Mouse (Mus musculus): Measurements from ENCODE around the gene Hmox2. TPM values are rescaled to one million over a fixed set of nuclear protein-coding genes. Genes with fewer than 3 reads are reported as not detected.
"Not testable (repeated sequence)": the region's sequence is repeated elsewhere in the genome, so short reads cannot be mapped to it uniquely, and the experiment has no call there.

The Hmox2 gene
- polyA plus RNA-seq, 1 experiment from 2014 or later, result 102 TPM

DNA sequence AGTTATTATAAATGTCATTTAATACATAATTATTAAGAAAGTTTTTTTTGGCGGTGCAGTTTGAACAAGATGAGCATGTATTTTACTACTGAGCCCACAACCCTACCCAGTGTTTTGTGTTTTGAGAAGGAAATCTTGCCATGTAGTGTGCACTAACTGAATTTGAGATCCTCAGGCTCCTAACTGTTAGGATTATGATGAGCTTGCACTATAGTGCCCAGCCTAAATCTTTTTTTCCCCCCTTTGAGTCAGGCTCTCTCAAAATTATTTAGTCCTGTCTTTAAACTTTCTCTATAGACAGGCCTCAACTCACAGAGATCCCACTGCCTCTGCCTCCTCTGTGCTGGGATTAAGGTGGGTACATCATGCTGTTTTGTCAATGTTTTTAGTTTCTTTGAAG lies 1.4 kb downstream of the Hmox2 start:
- Histone ChIP-seq H3K9ac (0 out of 2 replicates have a peak overlapping the region, but pooled peaks have one; percentile 79), H3K27me3 (no peaks in the 10 kb centered on the region), H3K27ac (no peak overlapping the region), H3K4me2 (replicated peaks) (peak overlapping the region; percentile 85), H3K9me3 (no peaks in the 10 kb centered on the region), H3K4me1 (peaks cover 12% of the 10 kb centered on the region), H3K36me3 (no peaks in the 10 kb centered on the region), H3K4me3 (no peak overlapping the region)
- WGBS, result 98% methylated on average over 1 of the region's 1 CpGs
- no peak for ATAC-seq (ENCODE audit: insufficient number of reproducible peaks, insufficient read depth, low FRiP score, low TSS enrichment)

DNA sequence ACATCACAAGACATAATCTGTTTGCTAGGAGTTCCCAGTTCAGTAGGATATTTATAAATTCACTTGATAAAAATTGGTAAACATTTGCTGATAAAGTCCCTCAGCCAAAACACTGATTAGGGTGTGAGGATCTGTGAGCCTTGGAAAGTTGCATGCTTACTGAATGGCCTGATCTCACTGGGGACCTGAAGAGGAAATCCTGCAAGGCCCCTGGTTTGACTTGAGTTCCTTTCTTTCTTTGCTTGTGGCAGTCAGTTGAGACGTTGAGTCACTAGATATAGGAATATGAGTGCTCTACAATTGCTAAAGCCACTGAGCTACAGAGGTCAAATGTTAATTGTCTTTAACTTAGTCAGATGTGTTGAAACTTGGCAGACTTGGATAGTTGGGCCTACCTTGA lies 1.8 kb downstream of the Hmox2 start:
- peak overlapping the region; percentile 85; the same call in 1 of the 2 replicates for H3K4me2 ChIP-seq (replicated peaks)
- H3K4me3 ChIP-seq, result no peak overlapping the region
- no peaks in the 10 kb centered on the region for H3K36me3 ChIP-seq
- WGBS, result 46% methylated on average over 1 of the region's 1 CpGs
- no peak overlapping the region for H3K27ac ChIP-seq
- peaks cover 12% of the 10 kb centered on the region for H3K4me1 ChIP-seq
- no peaks in the 10 kb centered on the region for H3K9me3 ChIP-seq
- H3K9ac ChIP-seq, result no peak overlapping the region
- ATAC-seq (ENCODE audit: insufficient number of reproducible peaks, insufficient read depth, low FRiP score, low TSS enrichment), result no peak
- H3K27me3 ChIP-seq, result no peaks in the 10 kb centered on the region

DNA sequence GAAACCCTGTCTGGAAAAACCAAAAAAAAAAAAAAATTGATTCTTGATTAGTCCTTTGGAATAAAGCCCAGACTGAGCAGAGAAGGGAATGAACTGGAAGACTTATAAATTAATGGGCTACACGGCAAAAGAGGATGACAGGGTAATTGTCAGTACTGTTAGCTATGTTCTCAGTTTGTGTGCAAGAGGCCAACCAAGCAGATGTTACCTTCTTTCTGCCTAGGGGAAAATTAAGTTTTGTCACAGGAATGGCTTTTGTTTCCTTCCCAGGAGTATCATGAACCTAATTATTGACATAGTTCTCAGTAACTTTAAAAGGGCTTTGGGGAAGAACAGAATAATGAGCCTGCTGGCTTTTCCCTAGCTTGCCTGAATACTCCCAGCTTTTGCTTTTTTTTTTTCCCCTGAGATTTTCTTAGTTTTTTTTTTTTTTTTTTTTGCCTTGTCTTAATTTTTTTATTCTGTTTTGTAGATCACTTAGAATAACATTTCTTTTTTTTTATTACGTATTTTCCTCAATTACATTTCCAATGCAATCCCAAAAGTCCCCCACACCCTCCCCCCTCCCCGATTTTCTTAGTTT lies 4.7 kb downstream of the Hmox2 start:
- 81% methylated on average over 3 of the region's 3 CpGs for WGBS
- no peak overlapping the region for H3K4me3 ChIP-seq
- peaks cover 12% of the 10 kb centered on the region for H3K4me1 ChIP-seq
- H3K9me3 ChIP-seq, result no peaks in the 10 kb centered on the region
- no peaks in the 10 kb centered on the region for H3K36me3 ChIP-seq
- no peak overlapping the region for H3K27ac ChIP-seq
- H3K27me3 ChIP-seq, result no peaks in the 10 kb centered on the region
- no peak for ATAC-seq (ENCODE audit: insufficient number of reproducible peaks, insufficient read depth, low FRiP score, low TSS enrichment)
- no peak overlapping the region for H3K9ac ChIP-seq
- no peak overlapping the region for H3K4me2 ChIP-seq (replicated peaks)

DNA sequence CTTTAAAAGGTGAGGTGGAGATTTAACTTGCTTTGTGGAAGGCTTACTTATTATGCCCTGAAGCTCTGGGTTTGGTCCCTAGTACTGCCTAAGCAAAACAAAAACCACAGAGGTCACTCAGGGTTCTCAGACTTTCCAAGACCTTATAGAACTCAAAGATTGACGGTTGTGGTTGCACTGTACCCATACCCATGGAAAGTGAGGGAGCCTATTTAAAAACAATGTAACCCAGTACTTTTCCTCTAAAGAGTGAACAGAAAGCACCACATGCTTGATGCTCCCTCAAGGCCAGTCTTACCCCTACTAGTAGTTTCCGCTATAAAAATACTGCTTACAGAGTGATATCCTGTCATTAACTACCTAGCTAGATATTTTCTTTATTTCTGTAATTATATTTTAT lies 10.1 kb downstream of the Hmox2 start:
- WGBS, result 80% methylated on average over 2 of the region's 2 CpGs
- Histone ChIP-seq H3K9me3 (no peaks in the 10 kb centered on the region), H3K9ac (no peak overlapping the region), H3K4me2 (replicated peaks) (no peak overlapping the region), H3K4me1 (no peaks in the 10 kb centered on the region), H3K27ac (no peak overlapping the region), H3K4me3 (no peak overlapping the region), H3K36me3 (no peaks in the 10 kb centered on the region), H3K27me3 (no peaks in the 10 kb centered on the region)
- ATAC-seq (ENCODE audit: insufficient number of reproducible peaks, insufficient read depth, low FRiP score, low TSS enrichment), result no peak

DNA sequence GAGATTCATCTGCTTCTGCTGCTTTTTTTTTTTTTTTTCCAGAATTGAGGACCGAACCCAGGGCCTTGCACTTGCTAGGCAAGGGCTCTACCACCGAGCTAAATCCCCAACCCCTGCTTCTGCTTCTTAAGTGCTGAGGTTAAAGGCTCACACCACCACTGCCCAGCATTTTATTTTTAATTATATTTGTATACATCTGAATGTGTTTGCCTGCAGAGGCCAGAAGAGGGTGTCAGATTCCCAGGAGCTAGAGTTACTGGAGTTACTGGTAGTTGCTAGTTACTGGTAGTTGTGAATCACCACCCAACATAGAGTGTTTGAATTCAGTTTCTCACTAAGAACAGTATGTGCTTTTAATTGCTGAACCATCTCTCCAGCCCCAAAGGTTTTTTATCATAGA lies 13.8 kb downstream of the Hmox2 start:
- no peak overlapping the region for H3K27ac ChIP-seq
- H3K4me3 ChIP-seq, result no peak overlapping the region
- no peak overlapping the region for H3K4me2 ChIP-seq (replicated peaks)
- ATAC-seq (ENCODE audit: insufficient number of reproducible peaks, insufficient read depth, low FRiP score, low TSS enrichment), result no peak
- H3K9ac ChIP-seq, result no peak overlapping the region
- no peaks in the 10 kb centered on the region for H3K27me3 ChIP-seq
- no peaks in the 10 kb centered on the region for H3K4me1 ChIP-seq
- H3K9me3 ChIP-seq, result peaks cover 9% of the 10 kb centered on the region; the same call in 1 of the 2 replicates
- H3K36me3 ChIP-seq, result no peaks in the 10 kb centered on the region; the same call in 1 of the 2 replicates
- 90% methylated on average over 2 of the region's 2 CpGs for WGBS

DNA sequence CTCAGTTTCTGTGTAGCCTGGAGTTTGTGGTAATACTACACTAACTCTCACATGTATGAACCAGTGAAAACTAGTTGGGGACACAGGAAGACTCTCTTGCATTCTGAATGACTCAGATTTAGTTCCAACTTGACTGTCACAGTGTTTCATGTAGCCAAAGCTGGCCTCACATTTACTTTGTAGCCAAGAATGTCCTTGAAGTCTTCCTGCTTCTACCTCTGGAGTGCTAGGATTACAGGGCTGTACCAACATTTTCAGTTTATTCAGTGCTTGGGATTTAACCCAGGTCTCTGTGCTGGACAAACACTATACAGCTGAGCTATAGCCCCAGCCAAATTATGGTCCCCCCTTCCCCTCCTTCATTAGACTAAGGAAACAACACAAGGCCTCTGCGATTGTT lies 16.0 kb downstream of the Hmox2 start:
- WGBS, result 100% methylated on average over 1 of the region's 1 CpGs
- ATAC-seq (ENCODE audit: insufficient number of reproducible peaks, insufficient read depth, low FRiP score, low TSS enrichment), result no peak

DNA sequence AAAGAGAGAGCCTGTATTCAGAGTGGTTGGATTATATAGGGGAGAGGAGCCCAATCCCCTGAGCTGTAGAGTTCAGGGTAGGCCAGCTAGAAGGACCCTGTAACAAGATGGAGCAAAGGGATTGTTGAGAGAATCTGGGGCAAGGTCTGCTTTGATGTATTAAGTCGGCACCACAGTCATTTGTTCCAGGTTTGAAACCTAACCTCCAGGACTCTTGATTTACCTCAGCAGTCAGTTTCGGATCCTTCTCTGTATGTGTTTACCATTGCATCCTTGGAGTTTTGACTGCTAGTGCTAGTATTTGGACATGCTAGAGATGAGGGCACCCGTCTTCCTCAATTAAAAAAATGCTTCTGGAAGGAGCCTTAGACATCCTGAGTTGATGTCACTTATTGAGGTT lies 26.0 kb downstream of the Hmox2 start:
- Histone ChIP-seq H3K9me3 (no peaks in the 10 kb centered on the region), H3K4me3 (no peak overlapping the region), H3K9ac (no peak overlapping the region), H3K4me2 (replicated peaks) (no peak overlapping the region), H3K27ac (no peak overlapping the region), H3K36me3 (no peaks in the 10 kb centered on the region), H3K4me1 (no peaks in the 10 kb centered on the region), H3K27me3 (no peaks in the 10 kb centered on the region)
- WGBS, result 88% methylated on average over 3 of the region's 3 CpGs
- no peak for ATAC-seq (ENCODE audit: insufficient number of reproducible peaks, insufficient read depth, low FRiP score, low TSS enrichment)

More for the DNA sequence above, 16.0 kb downstream of the Hmox2 start:
- Histone ChIP-seq H3K36me3 (no peaks in the 10 kb centered on the region; the same call in 1 of the 2 replicates), H3K9me3 (peaks cover 9% of the 10 kb centered on the region; the same call in 1 of the 2 replicates), H3K27me3 (no peaks in the 10 kb centered on the region), H3K27ac (no peak overlapping the region), H3K9ac (no peak overlapping the region), H3K4me1 (no peaks in the 10 kb centered on the region), H3K4me3 (no peak overlapping the region), H3K4me2 (replicated peaks) (no peak overlapping the region)

DNA sequence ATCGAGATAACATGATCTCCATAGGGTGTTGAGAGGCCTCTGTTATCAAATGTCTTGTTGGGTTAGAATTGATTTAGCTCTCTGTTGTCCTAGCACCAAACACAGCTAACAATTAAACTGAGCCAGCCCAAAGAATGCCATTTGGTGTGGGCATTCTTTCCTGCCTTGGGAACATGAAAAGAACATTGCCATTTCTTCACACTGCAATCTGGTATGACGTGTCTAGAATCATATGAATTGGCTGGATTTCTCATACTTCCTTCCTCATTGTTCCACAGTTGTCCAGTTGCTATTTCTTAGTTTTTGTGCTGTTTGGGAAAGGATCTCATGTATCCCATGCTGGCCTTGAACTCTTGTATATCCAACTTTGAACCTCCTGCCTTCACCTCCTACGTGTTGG lies 27.9 kb downstream of the Hmox2 start:
- no peak for ATAC-seq (ENCODE audit: insufficient number of reproducible peaks, insufficient read depth, low FRiP score, low TSS enrichment)
- Histone ChIP-seq H3K4me1 (no peaks in the 10 kb centered on the region), H3K27me3 (no peaks in the 10 kb centered on the region), H3K27ac (no peak overlapping the region), H3K9me3 (no peaks in the 10 kb centered on the region), H3K4me2 (replicated peaks) (no peak overlapping the region), H3K9ac (no peak overlapping the region), H3K36me3 (no peaks in the 10 kb centered on the region), H3K4me3 (no peak overlapping the region)
- 88% methylated on average over 3 of the region's 3 CpGs for WGBS

DNA sequence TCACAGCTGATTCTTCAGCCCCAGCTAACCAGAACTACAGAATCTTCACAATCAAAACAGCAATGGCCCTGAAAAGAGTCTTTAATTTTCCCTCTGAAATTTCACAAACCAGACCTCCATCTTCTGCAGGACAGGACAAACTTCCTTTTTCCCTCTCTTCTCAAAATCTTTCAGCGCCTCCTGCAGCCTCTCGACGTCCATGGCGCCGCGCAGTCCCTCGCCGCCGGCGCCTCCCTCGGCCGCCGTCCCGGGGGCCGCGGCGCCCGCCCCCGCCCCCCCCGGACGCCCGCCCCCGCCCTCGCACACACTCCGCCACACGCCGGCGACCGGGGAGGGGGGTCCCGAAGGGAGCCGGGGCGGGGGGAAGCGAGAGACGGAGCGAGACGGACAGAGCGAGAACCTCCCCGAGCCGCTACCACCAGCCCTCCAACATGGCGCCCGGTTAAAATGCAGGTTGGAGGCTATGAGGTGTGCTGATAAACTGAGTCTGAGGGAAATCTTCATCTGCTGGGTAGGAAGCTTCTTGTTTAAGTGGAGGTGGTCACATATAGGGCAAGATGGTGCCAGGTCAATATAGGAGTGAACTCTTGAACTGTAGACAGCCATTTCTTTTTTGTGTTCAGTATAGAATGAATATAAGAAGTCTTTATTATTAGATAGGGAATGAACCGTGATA lies 30.6 kb downstream of the Hmox2 start:
- peak overlapping the region; percentile 40 for H3K4me3 ChIP-seq
- not testable (repeated sequence) for H3K27me3 ChIP-seq, H3K9me3 ChIP-seq, H3K4me1 ChIP-seq, H3K36me3 ChIP-seq
- WGBS, result 5% methylated on average over 23 of the region's 42 CpGs
- peak overlapping the region; percentile 67 for H3K27ac ChIP-seq
- H3K9ac ChIP-seq, result peak overlapping the region; percentile 45
- H3K4me2 ChIP-seq (replicated peaks), result peak overlapping the region; percentile 28
- 0 out of 2 replicates have a peak, but pooled peaks have one; percentile 52 for ATAC-seq (ENCODE audit: insufficient number of reproducible peaks, insufficient read depth, low FRiP score, low TSS enrichment)

DNA sequence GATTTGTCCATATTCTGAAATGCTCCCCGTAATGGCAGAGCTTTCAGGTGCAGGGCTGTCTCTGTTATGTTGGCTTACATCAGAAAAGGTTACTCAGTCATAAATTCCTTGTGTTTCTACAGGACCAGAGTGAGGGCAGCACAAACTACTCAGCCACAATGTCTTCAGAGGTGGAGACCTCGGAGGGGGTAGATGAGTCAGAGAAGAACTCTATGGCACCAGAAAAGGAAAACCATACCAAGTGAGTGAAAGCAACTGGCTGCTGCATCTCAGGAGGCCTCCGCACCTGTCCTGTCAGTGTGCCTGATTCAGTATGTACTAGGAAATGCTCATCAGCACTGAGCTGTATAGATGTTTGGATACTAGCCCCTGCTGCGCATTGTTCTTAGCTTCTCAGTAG lies 36.3 kb downstream of the Hmox2 start:
- Histone ChIP-seq H3K4me2 (replicated peaks) (no peak overlapping the region), H3K9me3 (no peaks in the 10 kb centered on the region), H3K4me1 (no peaks in the 10 kb centered on the region), H3K9ac (no peak overlapping the region), H3K27me3 (no peaks in the 10 kb centered on the region), H3K4me3 (no peak overlapping the region), H3K36me3 (peaks cover 37% of the 10 kb centered on the region), H3K27ac (no peak overlapping the region)
- ATAC-seq (ENCODE audit: insufficient number of reproducible peaks, insufficient read depth, low FRiP score, low TSS enrichment), result no peak
- 95% methylated on average over 4 of the region's 4 CpGs for WGBS

DNA sequence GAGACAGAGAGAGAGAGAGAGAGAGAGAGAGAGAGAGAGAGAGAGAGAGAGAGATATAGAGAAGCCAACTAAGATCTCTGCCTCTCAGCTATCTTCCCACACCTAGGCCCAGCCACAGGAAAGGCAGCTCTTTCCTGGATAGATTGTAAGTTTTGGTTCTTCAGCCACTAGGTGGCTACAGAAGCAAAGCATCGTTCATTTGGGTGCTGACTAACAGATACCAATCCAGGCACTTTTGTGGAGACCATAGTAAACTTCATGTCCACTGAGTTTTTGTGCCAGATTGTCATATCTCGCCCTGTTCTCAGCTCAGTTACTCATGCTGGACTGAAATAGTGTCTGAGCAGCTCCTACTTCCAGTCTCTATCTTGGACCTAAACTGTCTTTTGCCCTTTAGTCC lies 37.1 kb downstream of the Hmox2 start:
- no peak overlapping the region for H3K4me3 ChIP-seq
- no peak overlapping the region for H3K27ac ChIP-seq
- H3K36me3 ChIP-seq, result peaks cover 45% of the 10 kb centered on the region
- H3K27me3 ChIP-seq, result no peaks in the 10 kb centered on the region
- no peaks in the 10 kb centered on the region for H3K4me1 ChIP-seq
- H3K9ac ChIP-seq, result no peak overlapping the region
- ATAC-seq (ENCODE audit: insufficient number of reproducible peaks, insufficient read depth, low FRiP score, low TSS enrichment), result no peak
- H3K4me2 ChIP-seq (replicated peaks), result no peak overlapping the region
- H3K9me3 ChIP-seq, result no peaks in the 10 kb centered on the region
- 52% methylated on average over 2 of the region's 2 CpGs for WGBS

DNA sequence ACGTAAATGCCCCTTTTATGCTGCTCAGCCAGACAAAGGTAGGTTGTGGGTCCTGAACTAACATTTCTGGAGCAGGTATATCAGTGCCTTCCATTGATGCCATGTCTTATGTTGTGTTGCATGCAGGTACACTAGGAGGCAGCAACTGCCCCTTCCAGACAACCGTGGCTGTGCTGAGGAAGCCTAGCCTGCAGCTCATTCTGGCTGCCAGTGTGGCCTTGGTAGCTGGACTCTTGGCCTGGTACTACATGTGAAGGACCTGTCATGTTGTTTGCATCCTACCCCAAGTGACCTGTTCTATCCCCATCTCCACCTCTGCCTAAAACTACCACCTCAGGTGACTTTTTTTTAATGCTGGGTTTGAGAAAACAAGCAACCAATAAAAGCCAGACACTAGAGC lies 39.7 kb downstream of the Hmox2 start:
- Histone ChIP-seq H3K27me3 (no peaks in the 10 kb centered on the region), H3K9ac (no peak overlapping the region), H3K4me1 (no peaks in the 10 kb centered on the region), H3K27ac (no peak overlapping the region), H3K4me2 (replicated peaks) (no peak overlapping the region), H3K9me3 (no peaks in the 10 kb centered on the region), H3K36me3 (peaks cover 70% of the 10 kb centered on the region), H3K4me3 (no peak overlapping the region)
- WGBS, result 81% methylated on average over 2 of the region's 2 CpGs
- no peak for ATAC-seq (ENCODE audit: insufficient number of reproducible peaks, insufficient read depth, low FRiP score, low TSS enrichment)
